Mouse (Mus musculus) ES-Bruce4 (cell line): Measurements from ENCODE around the gene Eme1. TPM values are rescaled to one million over a fixed set of nuclear protein-coding genes. Genes with fewer than 3 reads are reported as not detected.

Source experiments
- H3K27ac ChIP-seq: 2 replicates; pipeline ENCODE4 v1.5.1; 2012; ENCODE audit warnings: low read length, inconsistent platforms; ENCODE audit not compliant: insufficient read depth
- H3K27me3 ChIP-seq: 2 replicates; pipeline ENCODE4 v1.6.1; 2012; ENCODE audit warnings: mild to moderate bottlenecking, low read length, inconsistent platforms; ENCODE audit not compliant: control insufficient read depth, poor library complexity, insufficient read depth, severe bottlenecking
- H3K36me3 ChIP-seq: 2 replicates; pipeline ENCODE4 v1.6.1; 2012; ENCODE audit warnings: inconsistent platforms, mild to moderate bottlenecking, low read length, moderate library complexity; ENCODE audit not compliant: control insufficient read depth, poor library complexity, insufficient read depth, severe bottlenecking
- H3K4me1 ChIP-seq: one replicate; pipeline ENCODE4 v1.8.1; 2011; ENCODE audit warnings: low read length; ENCODE audit not compliant: control insufficient read depth, insufficient read depth
- H3K4me3 ChIP-seq: 2 replicates; pipeline ENCODE4 v1.5.1; 2011; ENCODE audit warnings: low read depth, mild to moderate bottlenecking, low read length
- H3K9ac ChIP-seq: 2 replicates; pipeline ENCODE4 v1.6.1; 2012; ENCODE audit warnings: low read depth, mild to moderate bottlenecking, inconsistent platforms; ENCODE audit not compliant: poor library complexity, severe bottlenecking
- H3K9me3 ChIP-seq: replicated peaks from 2 replicates; pipeline ENCODE4 v1.6.1; 2012; ENCODE audit warnings: mild to moderate bottlenecking, low read length, inconsistent platforms; ENCODE audit not compliant: control insufficient read depth, poor library complexity, insufficient read depth, severe bottlenecking
- CTCF ChIP-seq: IDR thresholded peaks from one replicate; pipeline ENCODE4 v1.8.1; 2011; ENCODE audit warnings: low read depth, low read length
- EP300 ChIP-seq: IDR thresholded peaks from 2 replicates; pipeline ENCODE4 v1.6.1; 2011; ENCODE audit warnings: low read depth, low read length; ENCODE audit not compliant: insufficient read depth
- POLR2A ChIP-seq: IDR thresholded peaks from one replicate; pipeline ENCODE4 v1.8.1; 2011; ENCODE audit warnings: low read length; ENCODE audit not compliant: insufficient read depth
- polyA plus RNA-seq: library from polyadenylated mRNA; stranded (reverse); fragments of >200 nt; gene quantifications from 2 replicates; pipeline ENCODE4 v1.2.4, GENCODE M21; 2011; ENCODE audit warnings: low read depth; ENCODE audit not compliant: missing spikeins, insufficient read depth, insufficient read length

Eme1 gene
- 31.8 and 33.3 TPM in 2 replicates for polyA plus RNA-seq

DNA sequence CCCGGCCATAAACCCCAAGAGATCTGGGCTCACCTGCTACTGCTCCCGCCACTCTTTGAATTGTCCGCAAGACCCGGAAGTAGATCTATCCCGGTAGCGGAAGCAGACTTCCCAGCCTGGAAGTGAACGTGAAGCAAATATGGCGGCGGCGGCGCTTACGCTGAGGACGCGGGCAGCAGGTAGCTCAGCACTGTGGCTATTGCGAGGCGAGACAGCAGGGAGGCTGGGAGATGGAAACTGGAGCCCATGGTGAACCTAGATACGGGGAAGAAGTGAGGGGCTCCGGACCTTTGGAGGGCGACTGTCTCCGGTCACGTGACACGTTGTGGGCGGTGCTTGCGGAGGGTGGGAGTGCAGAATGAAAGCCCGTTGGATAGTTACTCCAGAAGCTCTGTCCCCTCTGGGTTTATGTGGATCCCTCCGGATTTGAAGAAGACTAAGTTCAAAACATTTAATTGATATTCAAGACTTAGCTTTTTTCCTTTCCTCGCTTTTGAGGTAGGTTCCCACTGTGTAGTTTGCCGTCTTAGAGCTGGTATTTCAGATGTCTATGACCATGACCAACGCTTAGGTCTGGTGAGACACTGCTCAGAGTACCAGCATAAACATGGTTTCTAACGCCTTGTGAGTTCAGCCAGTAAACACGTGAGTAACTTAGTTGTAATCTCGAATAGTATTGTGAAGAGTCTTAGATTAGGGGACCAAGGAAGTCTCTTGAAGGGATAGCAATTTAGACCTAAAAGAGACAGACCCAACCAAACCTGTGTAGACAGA is at the start of gene Eme1, which contains the start of gene Mrpl27:
TSS of gene Eme1 (minus strand) at position 302 of the 774 bp plus-strand sequence.
TSS of gene Mrpl27 (plus strand) at position 105 of the 774 bp plus-strand sequence.
- Histone ChIP-seq H3K36me3 (peaks cover 8% of the 10 kb centered on the region; the same call in 1 of the 2 replicates), H3K9ac (peak within 1 kb of the TSS; percentile 87), H3K4me1 (no peaks in the 10 kb centered on the region), H3K27me3 (no peaks in the 10 kb centered on the region), H3K4me3 (peak within 1 kb of the TSS; percentile 100), H3K27ac (peak within 1 kb of the TSS; percentile 91), H3K9me3 (no peaks in the 10 kb centered on the region)
- TF ChIP-seq POLR2A (peak; percentile 36), CTCF (no peak)

DNA sequence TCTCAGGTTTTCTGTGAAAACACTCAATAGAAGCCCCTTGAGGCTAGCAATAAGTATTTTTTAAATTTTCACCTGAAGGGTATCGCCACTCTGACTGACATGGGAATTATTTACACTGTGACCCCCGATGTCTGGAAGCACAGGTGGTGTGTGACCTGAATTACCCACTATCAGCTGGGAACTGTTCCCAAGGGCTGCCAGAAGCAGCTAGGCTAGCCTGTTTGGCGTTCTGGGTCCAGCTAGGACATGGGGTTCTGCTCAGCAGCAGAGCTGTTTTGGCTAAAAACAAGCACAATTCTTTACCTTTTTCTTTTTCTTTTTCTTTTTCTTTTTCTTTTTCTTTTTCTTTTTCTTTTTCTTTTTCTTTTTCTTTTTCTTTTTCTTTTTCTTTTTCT is 48.4 kb upstream of the Eme1 start:
- H3K4me3 ChIP-seq, result no peak overlapping the region
- H3K27ac ChIP-seq, result no peak overlapping the region
- no peaks in the 10 kb centered on the region for H3K36me3 ChIP-seq
- no peak overlapping the region for H3K9ac ChIP-seq
- H3K9me3 ChIP-seq, result peaks cover 4% of the 10 kb centered on the region; the same call in 1 of the 2 replicates
- H3K27me3 ChIP-seq, result no peaks in the 10 kb centered on the region
- TF ChIP-seq POLR2A, result no peak
- no peak for TF ChIP-seq CTCF
- TF ChIP-seq EP300, result no peak
- H3K4me1 ChIP-seq, result no peaks in the 10 kb centered on the region

DNA sequence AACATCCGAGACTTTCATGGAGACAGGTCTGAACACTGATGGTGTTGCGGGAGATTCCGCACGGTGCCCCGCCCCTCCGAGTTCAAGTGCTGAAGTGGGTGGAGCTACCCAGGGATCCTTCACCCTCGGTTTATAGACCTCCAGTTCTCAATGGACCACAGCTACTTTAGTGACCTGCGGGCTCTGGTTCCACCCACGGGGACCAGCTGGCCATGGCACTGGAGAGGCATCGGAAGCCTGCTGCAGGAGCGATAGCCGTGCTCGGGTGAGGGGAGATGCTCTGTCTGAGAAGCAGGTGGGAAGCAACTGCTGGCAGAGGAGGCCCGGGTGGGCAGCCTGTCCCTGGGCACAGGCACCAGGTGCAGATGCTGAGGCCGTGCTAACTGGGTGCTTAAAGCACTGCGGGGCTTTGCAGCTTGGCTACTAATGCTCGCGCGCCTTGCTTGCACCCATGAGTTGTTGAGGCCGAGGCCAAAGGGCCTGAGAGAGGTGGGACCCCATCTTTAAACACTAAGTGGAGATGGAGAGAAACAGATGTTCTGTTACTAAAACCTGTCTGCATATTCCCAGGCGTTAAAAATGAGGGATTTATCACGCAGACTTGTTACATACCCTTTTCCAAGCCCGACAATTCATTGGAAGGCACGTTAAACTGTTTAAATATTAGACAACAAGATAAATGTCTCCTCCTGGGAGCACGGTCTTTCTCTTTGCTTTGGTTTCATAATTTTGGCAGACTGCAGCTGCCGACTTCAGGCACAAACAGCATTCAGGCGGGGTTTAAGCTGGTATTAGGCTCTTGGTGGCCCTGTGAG is 47.8 kb upstream of the Eme1 start:
- TF ChIP-seq EP300, result no peak
- no peak for TF ChIP-seq CTCF
- no peak for TF ChIP-seq POLR2A
- Histone ChIP-seq H3K36me3 (no peaks in the 10 kb centered on the region), H3K9me3 (peaks cover 4% of the 10 kb centered on the region; the same call in 1 of the 2 replicates), H3K4me3 (peak overlapping the region; percentile 43), H3K27ac (no peak overlapping the region), H3K9ac (peak overlapping the region; percentile 29), H3K4me1 (no peaks in the 10 kb centered on the region), H3K27me3 (no peaks in the 10 kb centered on the region)

DNA sequence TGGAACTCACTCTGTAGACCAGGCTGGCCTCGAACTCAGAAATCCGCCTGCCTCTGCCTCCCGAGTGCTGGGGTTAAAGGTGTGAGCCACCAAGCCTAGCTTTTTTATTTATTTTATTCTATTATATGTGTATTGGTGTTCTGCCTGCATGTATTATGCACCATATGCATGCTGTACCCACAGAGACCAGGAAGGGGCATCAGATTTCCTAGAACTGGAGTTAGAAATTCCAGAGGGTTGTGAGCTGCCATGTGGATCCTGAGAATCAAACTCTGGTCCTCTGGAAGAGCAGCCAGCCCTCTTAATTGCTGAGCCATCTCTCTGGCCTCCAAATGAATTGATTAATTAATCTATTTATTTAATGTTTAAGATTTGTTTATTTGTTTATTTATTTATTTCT is 45.6 kb upstream of the Eme1 start:
- H3K4me1 ChIP-seq, result no peaks in the 10 kb centered on the region
- no peaks in the 10 kb centered on the region for H3K36me3 ChIP-seq
- no peak overlapping the region for H3K9ac ChIP-seq
- H3K4me3 ChIP-seq, result no peak overlapping the region
- H3K9me3 ChIP-seq, result no peaks in the 10 kb centered on the region
- no peaks in the 10 kb centered on the region for H3K27me3 ChIP-seq
- TF ChIP-seq CTCF (no peak), POLR2A (no peak), EP300 (no peak)
- no peak overlapping the region for H3K27ac ChIP-seq

DNA sequence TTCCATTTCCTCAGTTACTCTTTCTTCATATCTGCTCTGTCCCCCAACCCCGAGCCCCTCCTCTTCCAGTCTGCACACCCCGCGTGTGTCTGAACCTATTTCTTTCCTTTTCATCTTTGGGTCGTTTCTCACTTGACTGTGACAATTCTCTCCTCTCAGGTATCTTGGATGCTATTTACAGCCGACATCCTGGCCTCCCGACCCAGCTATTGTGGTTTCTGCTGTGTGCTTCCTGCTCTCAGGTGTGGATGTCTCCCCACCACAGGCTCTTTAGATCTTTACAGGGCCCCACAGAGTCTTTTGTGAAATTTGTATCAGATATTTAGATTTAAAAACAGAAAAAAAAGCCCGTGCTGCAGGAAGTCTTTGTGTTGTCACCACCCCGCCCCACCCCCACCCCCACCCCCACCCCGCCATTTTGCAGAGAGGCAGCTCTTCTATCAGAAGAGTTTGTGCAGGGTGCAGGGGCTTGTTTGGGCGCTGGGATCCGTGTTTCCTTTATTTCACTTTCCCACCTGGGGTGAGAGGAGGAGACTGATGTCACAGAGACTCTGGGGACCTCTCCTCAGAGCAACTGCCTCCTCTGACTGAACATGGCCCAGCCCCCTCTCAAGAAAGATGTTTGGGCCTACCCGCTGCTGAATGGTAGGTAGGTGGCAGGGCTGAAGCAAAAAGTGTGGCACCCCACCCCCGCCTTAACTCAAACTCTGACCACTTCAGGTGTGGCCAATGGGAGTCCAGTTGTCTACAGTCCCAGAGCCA is 44.1 kb upstream of the Eme1 start:
- TF ChIP-seq CTCF (no peak), EP300 (no peak), POLR2A (no peak)
- Histone ChIP-seq H3K27ac (no peak overlapping the region), H3K9me3 (no peaks in the 10 kb centered on the region), H3K4me3 (no peak overlapping the region), H3K27me3 (no peaks in the 10 kb centered on the region), H3K36me3 (no peaks in the 10 kb centered on the region), H3K9ac (0 out of 2 replicates have a peak overlapping the region, but pooled peaks have one; percentile 9), H3K4me1 (no peaks in the 10 kb centered on the region)
